Mouse (Mus musculus) myocyte (in vitro differentiated cells): ENCODE measurements around the gene Shroom3. TPM values are rescaled to one million over a fixed set of nuclear protein-coding genes. Genes with fewer than 3 reads are reported as not detected.

Experiments
- H3K27me3 ChIP-seq: one replicate; pipeline ENCODE4 v1.6.1; 2011; ENCODE audit not compliant: control insufficient read depth, insufficient read depth, insufficient read length
- H3K36me3 ChIP-seq: one replicate; pipeline ENCODE4 v1.6.1; 2011; ENCODE audit not compliant: control insufficient read depth, insufficient read depth
- H3K4me2 ChIP-seq: one replicate; pipeline ENCODE4 v1.6.1; 2011; ENCODE audit warnings: low read depth, control low read depth
- H3K4me3 ChIP-seq: one replicate; pipeline ENCODE4 v1.5.1; 2011; ENCODE audit warnings: mild to moderate bottlenecking, control low read depth, moderate library complexity
- H3K79me2 ChIP-seq: one replicate; pipeline ENCODE4 v1.6.1; 2011; ENCODE audit not compliant: control insufficient read depth, insufficient read depth
- H3ac ChIP-seq: one replicate; pipeline ENCODE4 v1.6.1; 2011; ENCODE audit not compliant: control insufficient read depth, insufficient read length
- CEBPB ChIP-seq: IDR thresholded peaks from 2 replicates; pipeline ENCODE4 v1.6.1; 2011; ENCODE audit warnings: mild to moderate bottlenecking, moderate library complexity; ENCODE audit not compliant: poor library complexity, insufficient read depth, severe bottlenecking
- E2F4 ChIP-seq: IDR thresholded peaks from one replicate; pipeline ENCODE4 v1.6.1; 2011; ENCODE audit warnings: mild to moderate bottlenecking, control low read depth, moderate library complexity; ENCODE audit not compliant: insufficient read depth
- MAX ChIP-seq: IDR thresholded peaks from one replicate; pipeline ENCODE4 v1.6.1; 2011; ENCODE audit warnings: low read depth, mild to moderate bottlenecking, control low read depth
- MYOD1 ChIP-seq, 3 experiments: IDR thresholded peaks; one replicate each; pipeline ENCODE4 v1.6.1; 2011; ENCODE audit warnings: control low read depth in 2 of 3, low read depth in 2 of 3, mild to moderate bottlenecking in 2 of 3, moderate library complexity in 1 of 3; ENCODE audit not compliant: insufficient read length in 2 of 3, control insufficient read depth in 1 of 3
- MYOG ChIP-seq, 3 experiments: IDR thresholded peaks; one replicate each; pipeline ENCODE4 v1.6.1; 2011; ENCODE audit warnings: control low read depth in 2 of 3, low read depth in 2 of 3, mild to moderate bottlenecking in 2 of 3; ENCODE audit not compliant: insufficient read length in 2 of 3, control insufficient read depth in 1 of 3, insufficient read depth in 1 of 3
- POLR2A ChIP-seq: IDR thresholded peaks from one replicate; pipeline ENCODE4 v1.6.1; 2011; ENCODE audit warnings: low read depth, mild to moderate bottlenecking, control low read depth, moderate library complexity; ENCODE audit not compliant: insufficient read length
- POLR2AphosphoS2 ChIP-seq: IDR thresholded peaks from one replicate; pipeline ENCODE4 v1.6.1; 2011; ENCODE audit warnings: low read depth, control low read depth; ENCODE audit not compliant: insufficient read length
- REST ChIP-seq: IDR thresholded peaks from one replicate; pipeline ENCODE4 v1.6.1; 2011; ENCODE audit warnings: mild to moderate bottlenecking, control low read depth, moderate library complexity; ENCODE audit not compliant: insufficient read depth, insufficient read length
- SRF ChIP-seq: IDR thresholded peaks from one replicate; pipeline ENCODE4 v1.6.1; 2011; ENCODE audit warnings: low read depth; ENCODE audit not compliant: control insufficient read depth, insufficient read length
- TCF12 ChIP-seq: IDR thresholded peaks from one replicate; pipeline ENCODE4 v1.6.1; 2011; ENCODE audit warnings: mild to moderate bottlenecking, control low read depth; ENCODE audit not compliant: poor library complexity, insufficient read depth, severe bottlenecking
- TCF3 ChIP-seq: IDR thresholded peaks from one replicate; pipeline ENCODE4 v1.6.1; 2011; ENCODE audit warnings: low read depth, control low read depth; ENCODE audit not compliant: insufficient read length
- USF1 ChIP-seq: IDR thresholded peaks from one replicate; pipeline ENCODE4 v1.6.1; 2011; ENCODE audit warnings: low read depth, mild to moderate bottlenecking, control low read depth, moderate library complexity
- polyA plus RNA-seq: library from polyadenylated mRNA; unstranded; fragments of >200 nt; fragmentation: generic; extraction: Trizol; gene quantifications from one replicate; pipeline ENCODE4 v1.2.1, GENCODE M21; 2012; ENCODE audit warnings: missing spikeins

Gene Shroom3
- polyA plus RNA-seq, 1 experiment = 7.1 TPM

GRCm38 (mm10) chr5:92811761-92812160, 128.5 kb downstream of the Shroom3 start:
- TF ChIP-seq CEBPB = no peak
- no peak for TF ChIP-seq TCF3
- no peak for TF ChIP-seq TCF12

GRCm38 (mm10) chr5:92812936-92813335, 129.7 kb downstream of the Shroom3 start:
- no peak for TF ChIP-seq MAX
- TF ChIP-seq MYOG (IDR thresholded peaks at IDR 0.05; ENCODE audit: control insufficient read depth in 1 of 3, insufficient read depth in 1 of 3, insufficient read length in 2 of 3, low read depth in 2 of 3) = peak in 1 of 3 experiments; percentile 58
- TF ChIP-seq REST = no peak
- peak in 1 of 3 experiments; percentile 7 for TF ChIP-seq MYOD1 (IDR thresholded peaks at IDR 0.05; ENCODE audit: control insufficient read depth in 1 of 3, insufficient read length in 2 of 3, low read depth in 2 of 3)
- no peak for TF ChIP-seq TCF12
- Histone ChIP-seq H3K79me2 (no peaks in the 10 kb centered on the region), H3K4me3 (no peak overlapping the region), H3K4me2 (no peak overlapping the region), H3K36me3 (no peaks in the 10 kb centered on the region), H3ac (no peak overlapping the region), H3K27me3 (no peaks in the 10 kb centered on the region)

More at GRCm38 (mm10) chr5:92811761-92812160, 128.5 kb downstream of the Shroom3 start:
- no peak overlapping the region for H3ac ChIP-seq
- no peaks in the 10 kb centered on the region for H3K27me3 ChIP-seq
- H3K4me3 ChIP-seq = no peak overlapping the region
- H3K4me2 ChIP-seq = no peak overlapping the region
- no peaks in the 10 kb centered on the region for H3K79me2 ChIP-seq
- H3K36me3 ChIP-seq = no peaks in the 10 kb centered on the region

- TF ChIP-seq SRF (no peak), CEBPB (no peak), REST (no peak), POLR2AphosphoS2 (no peak), MYOG (IDR thresholded peaks at IDR 0.05; ENCODE audit: control insufficient read depth in 1 of 3, insufficient read depth in 1 of 3, insufficient read length in 2 of 3, low read depth in 2 of 3) (no peak), POLR2A (no peak), TCF12 (no peak), E2F4 (no peak), TCF3 (no peak), USF1 (no peak), MAX (no peak), MYOD1 (IDR thresholded peaks at IDR 0.05; ENCODE audit: control insufficient read depth in 1 of 3, insufficient read length in 2 of 3, low read depth in 2 of 3) (no peak)
- no peaks in the 10 kb centered on the region for H3K79me2 ChIP-seq
- H3K27me3 ChIP-seq = no peaks in the 10 kb centered on the region
- H3K4me2 ChIP-seq = no peak overlapping the region
- no peaks in the 10 kb centered on the region for H3K36me3 ChIP-seq
- no peak overlapping the region for H3ac ChIP-seq
- H3K4me3 ChIP-seq = no peak overlapping the region
Observed at GRCm38 (mm10) chr5:92813562-92813961, 130.3 kb downstream of the Shroom3 start.

- Histone ChIP-seq H3K4me3 (no peak overlapping the region), H3K4me2 (no peak overlapping the region), H3K27me3 (no peaks in the 10 kb centered on the region), H3K79me2 (no peaks in the 10 kb centered on the region), H3K36me3 (no peaks in the 10 kb centered on the region), H3ac (no peak overlapping the region)
- TF ChIP-seq SRF = no peak
- no peak for TF ChIP-seq MYOD1 (IDR thresholded peaks at IDR 0.05; ENCODE audit: control insufficient read depth in 1 of 3, insufficient read length in 2 of 3, low read depth in 2 of 3)
- TF ChIP-seq POLR2AphosphoS2 = no peak
- no peak for TF ChIP-seq MAX
- no peak for TF ChIP-seq CEBPB
- no peak for TF ChIP-seq MYOG (IDR thresholded peaks at IDR 0.05; ENCODE audit: control insufficient read depth in 1 of 3, insufficient read depth in 1 of 3, insufficient read length in 2 of 3, low read depth in 2 of 3)
- no peak for TF ChIP-seq POLR2A
- no peak for TF ChIP-seq USF1
- no peak for TF ChIP-seq REST
- no peak for TF ChIP-seq E2F4
- TF ChIP-seq TCF12 = no peak
- no peak for TF ChIP-seq TCF3
Observed at GRCm38 (mm10) chr5:92814621-92815020, 131.4 kb downstream of the Shroom3 start.

GRCm38 (mm10) chr5:92817122-92817822, 134.0 kb downstream of the Shroom3 start:
- Histone ChIP-seq H3K4me3 (no peak overlapping the region), H3K79me2 (no peaks in the 10 kb centered on the region)
- TF ChIP-seq POLR2A (no peak), MYOD1 (IDR thresholded peaks at IDR 0.05; ENCODE audit: control insufficient read depth in 1 of 3, insufficient read length in 2 of 3, low read depth in 2 of 3) (no peak), MAX (no peak)

More at GRCm38 (mm10) chr5:92817122-92817822, 134.0 kb downstream of the Shroom3 start:
- no peak overlapping the region for H3K4me2 ChIP-seq
- H3ac ChIP-seq = no peak overlapping the region
- no peaks in the 10 kb centered on the region for H3K27me3 ChIP-seq
- H3K36me3 ChIP-seq = no peaks in the 10 kb centered on the region
